Mouse (Mus musculus): ENCODE measurements around the gene Tut7.

DNA sequence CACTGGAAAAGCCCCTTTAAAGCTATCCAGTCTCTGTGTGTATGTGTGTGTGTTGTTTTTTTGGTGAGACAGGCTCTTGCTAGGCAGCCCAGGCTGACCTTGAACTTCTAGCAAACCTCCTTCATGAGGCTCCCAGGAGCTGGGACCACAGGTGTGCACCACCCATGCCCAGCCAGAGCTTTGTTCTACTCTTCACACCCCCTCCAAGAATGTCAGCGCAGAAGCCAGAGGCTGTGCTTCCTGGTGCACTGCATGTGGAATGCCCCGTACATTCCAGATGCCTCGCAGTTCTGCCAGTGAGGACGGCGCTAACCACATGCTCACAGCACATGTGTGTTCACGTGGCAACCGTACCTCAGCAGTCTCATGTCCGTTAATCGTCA is 26.5 kb downstream of the Tut7 start:
- TF ChIP-seq POLR2A (IDR thresholded peaks at IDR 0.05; ENCODE audit: control insufficient read depth, low read depth, low read length) (no peak), CTCF (IDR thresholded peaks at IDR 0.05; ENCODE audit: control insufficient read depth, insufficient read depth, insufficient replicate concordance, low read depth, low read length) (no peak)

Measured in testis, adult 2 months (tissue).